Mouse (Mus musculus) CH12.LX (cell line): ENCODE data around the gene Zfyve28.

Experiments used
- CTCF ChIP-seq, 2 experiments: IDR thresholded peaks in 1 of 2; conservative IDR thresholded peaks in 1 of 2; 2 replicates each; pipeline ENCODE4 v1.5.1; 2011 to 2012; ENCODE audit warnings: low read depth in 2 of 2, low read length in 2 of 2, improper control_type of control experiment in 1 of 2, inconsistent platforms in 1 of 2, mild to moderate bottlenecking in 1 of 2, moderate library complexity in 1 of 2
- E2F4 ChIP-seq: IDR thresholded peaks from 2 replicates; pipeline ENCODE4 v1.6.1; 2011; ENCODE audit warnings: low read depth, low read length, improper control_type of control experiment; ENCODE audit not compliant: insufficient replicate concordance
- ELF1 ChIP-seq: IDR thresholded peaks from 2 replicates; pipeline ENCODE4 v1.6.1; 2014; ENCODE audit warnings: low read depth, mild to moderate bottlenecking, inconsistent platforms, low read length, improper control_type of control experiment
- EP300 ChIP-seq: IDR thresholded peaks from 2 replicates; pipeline ENCODE4 v1.6.1; 2011; ENCODE audit warnings: low read length, improper control_type of control experiment
- ETS1 ChIP-seq: conservative IDR thresholded peaks from 2 replicates; pipeline ENCODE4 v1.6.1; 2012; ENCODE audit warnings: low read depth, mild to moderate bottlenecking, inconsistent platforms, low read length, improper control_type of control experiment, moderate library complexity
- GABPA ChIP-seq: IDR thresholded peaks from 2 replicates; pipeline ENCODE4 v1.6.1; 2012; ENCODE audit warnings: low read depth, low read length, improper control_type of control experiment, inconsistent platforms; ENCODE audit not compliant: insufficient replicate concordance
- HCFC1 ChIP-seq: IDR thresholded peaks from 2 replicates; pipeline ENCODE4 v1.6.1; 2012; ENCODE audit warnings: low read depth, mild to moderate bottlenecking, inconsistent platforms, low read length, improper control_type of control experiment
- JUND ChIP-seq: conservative IDR thresholded peaks from 2 replicates; pipeline ENCODE4 v1.6.1; 2011; ENCODE audit warnings: low read depth, low read length, improper control_type of control experiment
- MAZ ChIP-seq: IDR thresholded peaks from 2 replicates; pipeline ENCODE4 v1.6.1; 2012; ENCODE audit warnings: low read depth, mild to moderate bottlenecking, inconsistent platforms, low read length, improper control_type of control experiment, moderate library complexity
- POLR2A ChIP-seq: IDR thresholded peaks from 2 replicates; pipeline ENCODE4 v1.6.1; 2011; ENCODE audit warnings: low read depth, mild to moderate bottlenecking, improper control_type of control experiment, low read length

DNA sequence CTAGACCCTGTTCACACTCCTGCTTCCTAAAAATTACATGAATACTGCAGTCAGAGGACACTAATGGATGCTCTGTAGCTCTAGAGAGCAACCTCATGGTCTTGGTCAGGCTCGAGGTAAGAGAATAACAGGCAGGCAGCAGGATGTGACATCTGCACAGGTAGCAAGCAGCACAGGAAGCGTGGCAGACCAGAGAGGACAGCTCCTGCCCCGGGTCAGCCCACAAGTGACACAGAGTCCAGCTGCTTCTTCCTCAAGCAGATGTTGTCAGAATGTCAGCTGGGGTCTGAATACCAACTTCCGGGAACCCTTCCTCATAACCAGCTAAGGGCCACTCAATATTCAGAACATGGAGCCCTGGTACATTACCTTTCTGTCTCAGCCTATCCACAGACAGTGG is 39.1 kb downstream of the Zfyve28 start:
- TF ChIP-seq JUND: no peak
- TF ChIP-seq HCFC1: no peak
- no peak for TF ChIP-seq EP300
- TF ChIP-seq CTCF (conservative IDR thresholded peaks at IDR 0.05 in 1 of 2, IDR thresholded peaks at IDR 0.05 in 1 of 2; ENCODE audit: low read depth in 2 of 2, low read length in 2 of 2): no peak
- TF ChIP-seq ETS1: no peak
- no peak for TF ChIP-seq GABPA
- TF ChIP-seq POLR2A: no peak
- TF ChIP-seq MAZ: no peak
- no peak for TF ChIP-seq E2F4
- no peak for TF ChIP-seq ELF1
